Mouse (Mus musculus) adrenal gland (tissue): ENCODE results near the gene Mapk14.

Experiments
- intact Hi-C: fragments of 180-260 bp; cut with DNase I; formaldehyde crosslinking; loops from one replicate; pipeline ENCODE4 v1.15.1; 2025

Gene Mapk14

GRCm38 (mm10) chr17:28776817-28777216, 85.7 kb downstream of the Mapk14 start:
- intact Hi-C loops, result no loop called here

GRCm38 (mm10) chr17:28777231-28778005, 86.3 kb downstream of the Mapk14 start:
- intact Hi-C loops, result no loop called here

DNA sequence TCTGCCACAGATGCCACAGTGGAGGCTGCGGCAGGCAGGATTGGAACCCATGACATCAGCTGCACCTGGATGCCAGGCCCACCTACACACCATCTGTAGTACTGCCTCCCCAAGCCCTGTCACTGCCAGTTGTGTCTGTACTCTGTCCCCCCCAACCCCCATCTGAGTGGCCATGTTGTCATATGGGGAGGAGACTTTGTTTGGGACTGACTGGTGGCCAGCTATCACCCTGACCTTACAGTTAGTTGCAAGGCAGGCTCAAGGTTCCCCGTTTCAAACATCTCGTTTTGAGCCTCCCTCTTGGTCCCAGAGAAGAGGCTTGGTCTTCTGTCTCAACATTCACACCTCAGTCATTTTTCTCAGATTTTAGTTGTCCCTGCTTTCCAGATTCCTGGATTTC, 88.6 kb downstream of the Mapk14 start:
- intact Hi-C loops, result no loop called here

GRCm38 (mm10) chr17:28780836-28781235, 89.7 kb downstream of the Mapk14 start:
- intact Hi-C loops, result no loop called here

GRCm38 (mm10) chr17:28781290-28782045, 90.3 kb downstream of the Mapk14 start:
- intact Hi-C loops, result no loop called here

- intact Hi-C loops, result no loop called here
Observed at GRCm38 (mm10) chr17:28785036-28785435, 93.9 kb downstream of the Mapk14 start.

DNA sequence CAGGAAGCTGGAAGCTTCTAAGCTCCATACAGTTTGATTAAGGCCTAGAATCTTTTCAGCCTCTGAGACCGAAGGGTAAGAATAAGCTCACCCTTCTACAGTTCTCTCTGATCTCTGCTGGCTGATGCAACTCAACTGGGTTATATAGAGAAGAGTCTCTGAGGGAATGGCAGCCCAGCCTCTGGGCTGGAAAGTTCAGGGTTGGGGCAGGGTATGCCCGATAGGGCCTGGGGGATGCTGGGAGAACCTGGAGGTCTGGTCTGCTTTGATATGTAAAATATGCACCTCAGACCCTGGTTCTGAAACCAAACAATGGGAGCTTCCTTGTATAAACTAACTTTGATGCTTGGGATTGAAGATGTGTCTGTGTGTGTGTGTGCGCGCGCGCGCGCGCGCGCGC, 96.4 kb downstream of the Mapk14 start:
- intact Hi-C loops, result no loop called here

- intact Hi-C loops, result no loop called here
Observed at GRCm38 (mm10) chr17:28797031-28797430, 105.9 kb downstream of the Mapk14 start.
